ENCODE assay signal across 31 mouse cellular contexts in the genomic region with DNA sequence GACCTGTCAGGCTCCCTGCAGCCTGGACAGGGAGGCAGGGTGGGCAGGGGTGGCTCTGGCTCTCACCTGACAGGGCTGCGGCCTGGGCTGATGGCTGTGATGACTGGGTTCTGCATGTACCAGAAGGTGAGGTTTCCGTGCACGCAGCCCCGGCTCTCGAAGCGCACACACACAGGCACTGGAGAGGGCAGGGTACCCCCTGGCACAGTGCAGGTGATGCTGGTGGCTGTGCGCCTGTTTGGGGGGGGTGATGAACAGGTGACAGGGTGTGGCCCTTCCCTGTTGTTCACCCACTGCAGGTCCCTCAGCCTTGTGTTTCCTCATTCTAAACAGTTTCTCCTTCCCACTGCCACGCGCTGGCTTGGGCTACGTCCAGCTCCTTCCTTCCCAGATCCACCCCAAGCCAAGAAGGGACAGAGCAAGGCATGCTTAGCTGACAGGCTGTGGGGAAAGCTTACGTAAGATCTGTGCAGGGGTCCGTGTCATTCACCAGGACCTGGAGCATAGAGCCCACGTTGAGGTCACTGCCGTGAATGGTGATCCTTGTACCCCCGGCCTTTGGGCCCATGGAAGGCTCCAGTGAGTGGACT. TPM values are rescaled to one million over a fixed set of nuclear protein-coding genes. Genes with fewer than 3 reads are reported as not detected.
DNase-seq lines count a peak whose midpoint lies in the region; ATAC-seq and TF ChIP-seq lines count a peak whose summit lies in the region.
"Had no signal": no experiment of that assay in that cellular context is flagged by ENCODE, and none has a peak within 500 bp of the region (broad histone marks: within the 10 kb centered on the region; RNA-seq: fewer than 3 reads in every experiment).

No protein-coding gene starts in this region.

- peaks cover 15% of the 10 kb centered on the region; the same call in 1 of the 2 replicates for H3K27me3 ChIP-seq in G1E (ENCODE audit: insufficient read depth, low read length)
- H3K27me3 ChIP-seq in forebrain, embryonic 10.5 days (ENCODE audit: poor library complexity, severe bottlenecking), result peaks cover 18% of the 10 kb centered on the region
- H3K27me3 ChIP-seq: forebrain, embryonic 15.5 days; liver, embryonic 15.5 days; lung, embryonic 15.5 days had no signal

- peak overlapping the region; percentile 69 for H3K27ac ChIP-seq in gastrocnemius, adult 2 months
- H3K27ac ChIP-seq in forebrain, embryonic 10.5 days, result no peak overlapping the region
- H3K27ac ChIP-seq: forebrain, embryonic 15.5 days; kidney, postnatal 0 days; left cerebral cortex, adult 2 months; liver, embryonic 15.5 days; lung, embryonic 15.5 days; stomach, postnatal 0 days had no signal

- H3K4me1 ChIP-seq in G1E (ENCODE audit: insufficient read depth, low read depth, low read length), result no peaks in the 10 kb centered on the region
- peaks cover 37% of the 10 kb centered on the region for H3K4me1 ChIP-seq in forebrain, embryonic 10.5 days

- no peaks in the 10 kb centered on the region for H3K9me3 ChIP-seq in G1E (replicated peaks)
- no peaks in the 10 kb centered on the region for H3K9me3 ChIP-seq in forebrain, embryonic 10.5 days
- H3K9me3 ChIP-seq: forebrain, embryonic 15.5 days; liver, embryonic 15.5 days; lung, embryonic 15.5 days had no signal

- DNase-seq in gastrocnemius, adult 2 months, result no peak
- DNase-seq in gastrocnemius, adult 8-10 months (ENCODE audit: low spot score in 2 of 2), result no peak
- DNase-seq in G1E (ENCODE audit: low spot score), result no peak
- peak; percentile 78 for DNase-seq in cerebellum, adult 11-12 months
- DNase-seq in cerebellum, postnatal 10 days, result peak; percentile 79 to 80
- DNase-seq in adrenal gland, postnatal 36 days, result no peak
- DNase-seq in right cerebral cortex, postnatal 10 days (ENCODE audit: low spot score in 2 of 2), result no peak
- no peak for DNase-seq in forebrain, embryonic 10.5 days (ENCODE audit: extremely low spot score, low spot score)
- DNase-seq: adrenal gland, adult 2 months; embryo, embryonic 11 days; gastrocnemius, postnatal 36 days; kidney, adult 11 months; liver; lung, postnatal 36 days; right cerebral cortex, adult 18-20 months; thymus, adult 2 months had no signal

- intact Hi-C loops in gastrocnemius, adult 2 months (cut with DNase I), result no loop called here

- 0 out of 2 replicates have a peak overlapping the region, but pooled peaks have one; percentile 9 for H3K4me3 ChIP-seq in gastrocnemius, adult 2 months
- H3K4me3 ChIP-seq in G1E (ENCODE audit: low read depth, low read length), result peak overlapping the region; percentile 2; the same call in 1 of the 2 replicates
- H3K4me3 ChIP-seq in forebrain, embryonic 10.5 days, result no peak overlapping the region
- H3K4me3 ChIP-seq: forebrain, embryonic 15.5 days; left cerebral cortex, adult 2 months; liver, embryonic 15.5 days; lung, embryonic 15.5 days had no signal

- TF ChIP-seq CTCF in gastrocnemius, adult 2 months (IDR thresholded peaks at IDR 0.05), result no peak
- TF ChIP-seq CTCF in G1E (IDR thresholded peaks at IDR 0.05; ENCODE audit: low read depth, low read length), result no peak

- no peaks in the 10 kb centered on the region for H3K36me3 ChIP-seq in G1E (replicated peaks)
- 0 out of 2 replicates have a peak, but pooled peaks cover 2% of the 10 kb centered on the region for H3K36me3 ChIP-seq in forebrain, embryonic 10.5 days (replicated peaks)
- H3K36me3 ChIP-seq: forebrain, embryonic 15.5 days; liver, embryonic 15.5 days had no signal

- 94% methylated on average over 15 of the region's 15 CpGs for WGBS in forebrain, embryonic 10.5 days

- no peak for ATAC-seq in G1E (ENCODE audit: extremely low read depth, insufficient number of reproducible peaks, low FRiP score, poor library complexity, severe bottlenecking)
- ATAC-seq: CD4-positive, CD25-positive, alpha-beta regulatory T cell, adult 4 months; forebrain, embryonic 15.5 days had no signal

RNA-seq across cellular contexts. Expression of a gene that starts 22.6 kb away (rescaled TPM):
- not detected for total RNA-seq in gastrocnemius, adult 2 months (2021)
- not detected for total RNA-seq in gastrocnemius, adult 8-10 months (2022)
- total RNA-seq in G1E (2014; fragmentation: Nextera tagmentation) (not detected in 2 replicates), G1E (2017) (not detected in 2 replicates)
- not detected in 2 replicates for polyA plus RNA-seq in G1E (2012)
- not detected for total RNA-seq in adrenal gland, postnatal 36 days (2021)
- polyA plus RNA-seq in forebrain, embryonic 10.5 days (2016; fragmentation: Nextera tagmentation; extraction: Ambion mirVana), result not detected in 2 replicates
- total RNA-seq: adrenal gland, adult 2 months; gastrocnemius, postnatal 36 days; heart, adult 8-10 months; hematopoietic stem cell, adult 5-6 weeks; layer of hippocampus, postnatal 10 days; left cerebral cortex, adult 2 months; left cerebral cortex, postnatal 4 days; midbrain, postnatal 0 days had no signal
- polyA plus RNA-seq: adrenal gland, adult 2 months; CD4-positive, CD25-positive, alpha-beta regulatory T cell, adult 4 months; embryonic facial prominence, embryonic 14.5 days; forebrain, embryonic 15.5 days; heart, postnatal 0 days; kidney, postnatal 0 days; liver, embryonic 15.5 days; lung, embryonic 15.5 days; midbrain, postnatal 0 days; neural tube, embryonic 14.5 days; stomach, postnatal 0 days had no signal

RNA-seq across cellular contexts. Expression of a gene that starts 27.4 kb away (rescaled TPM):
- 10 to 100 TPM; 14.7 to 26.7 TPM for total RNA-seq in gastrocnemius, adult 2 months (2021)
- total RNA-seq in gastrocnemius, adult 8-10 months (2022), result 10 to 100 TPM; 12.9 to 25.5 (median 19.1) TPM
- total RNA-seq in G1E (2014; fragmentation: Nextera tagmentation) (1.2 and 2.3 TPM in 2 replicates), G1E (2017) (1.7 and 2.0 TPM in 2 replicates)
- polyA plus RNA-seq in G1E (2012), result 1.5 TPM in 2 replicates
- total RNA-seq in adrenal gland, postnatal 36 days (2021), result 100 to 1,000 TPM; 140 to 167 TPM
- 23.9 and 28.0 TPM in 2 replicates for polyA plus RNA-seq in forebrain, embryonic 10.5 days (2016; fragmentation: Nextera tagmentation; extraction: Ambion mirVana)

RNA-seq across cellular contexts. Expression of a gene that starts 35.8 kb away (rescaled TPM):
- total RNA-seq in gastrocnemius, adult 2 months (2021), result under 1 TPM in 1 of 2 experiments, not detected in 1; 0.06 TPM
- total RNA-seq in gastrocnemius, adult 8-10 months (2022), result not detected
- total RNA-seq in G1E (2014; fragmentation: Nextera tagmentation) (not detected in 2 replicates), G1E (2017) (0.17 and 0.27 TPM in 2 replicates)
- polyA plus RNA-seq in G1E (2012), result not detected in 2 replicates
- under 1 TPM; 0.23 to 0.59 TPM for total RNA-seq in adrenal gland, postnatal 36 days (2021)
- 0.06 and 0.10 TPM in 2 replicates for polyA plus RNA-seq in forebrain, embryonic 10.5 days (2016; fragmentation: Nextera tagmentation; extraction: Ambion mirVana)
- total RNA-seq: gastrocnemius, postnatal 36 days; heart, adult 8-10 months had no signal
- polyA plus RNA-seq: CD4-positive, CD25-positive, alpha-beta regulatory T cell, adult 4 months; heart, postnatal 0 days; kidney, postnatal 0 days; liver, embryonic 15.5 days had no signal

Comparison
In these comparisons a context has a peak if more than half of its experiments do, and no peak if none do; other contexts are left out.
1. DNase-seq: peak in cerebellum, adult 11-12 months (single experiment) and cerebellum, postnatal 10 days (2 of 2); none in gastrocnemius, adult 2 months (single experiment), gastrocnemius, adult 8-10 months (0 of 2), G1E (single experiment), adrenal gland, postnatal 36 days (0 of 2), right cerebral cortex, postnatal 10 days (0 of 2) and forebrain, embryonic 10.5 days (single experiment).
2. RNA of a gene that starts 27.4 kb away (total RNA-seq): 140 to 167 TPM in adrenal gland, postnatal 36 days, 14.7 to 26.7 TPM in gastrocnemius, adult 2 months and 12.9 to 25.5 TPM in gastrocnemius, adult 8-10 months; 1.2 to 2.3 TPM in G1E; every median in the first group is over 4 times any median in the second.